Mouse (Mus musculus) cortical plate, adult 2 months (tissue): Measurements from ENCODE around the gene Lgr4. TPM values are rescaled to one million over a fixed set of nuclear protein-coding genes. Genes with fewer than 3 reads are reported as not detected.

Experiments used
- H3K27ac ChIP-seq: fragments of 200-500 bp; 2 replicates; pipeline ENCODE4 v1.5.1; 2012; ENCODE audit warnings: low read length, control low read depth, inconsistent platforms; ENCODE audit not compliant: insufficient read depth
- H3K4me1 ChIP-seq: fragments of 200-500 bp; 2 replicates; pipeline ENCODE4 v1.6.1; 2011; ENCODE audit warnings: low read length; ENCODE audit not compliant: control insufficient read depth, insufficient read depth
- H3K4me3 ChIP-seq: fragments of 200-500 bp; 2 replicates; pipeline ENCODE4 v1.5.1; 2011; ENCODE audit warnings: mild to moderate bottlenecking, low read length, control low read depth; ENCODE audit not compliant: insufficient read depth
- CTCF ChIP-seq: fragments of 200-500 bp; IDR thresholded peaks from 2 replicates; pipeline ENCODE4 v1.5.1; 2011; ENCODE audit warnings: mild to moderate bottlenecking, control low read depth, low read length; ENCODE audit not compliant: insufficient read depth; ENCODE audit errors: extremely low read depth
- POLR2A ChIP-seq: fragments of 200-500 bp; IDR thresholded peaks from 2 replicates; pipeline ENCODE4 v1.6.1; 2011; ENCODE audit warnings: mild to moderate bottlenecking, low read length, control low read depth; ENCODE audit not compliant: insufficient read depth; ENCODE audit errors: extremely low read depth
- polyA plus RNA-seq: library from polyadenylated mRNA; depleted of rRNA; stranded (reverse); fragments of >200 nt; gene quantifications from 2 replicates; pipeline ENCODE4 v1.2.3, GENCODE M21; 2012

The Lgr4 gene
- polyA plus RNA-seq, 1 experiment: 15.4 TPM

DNA sequence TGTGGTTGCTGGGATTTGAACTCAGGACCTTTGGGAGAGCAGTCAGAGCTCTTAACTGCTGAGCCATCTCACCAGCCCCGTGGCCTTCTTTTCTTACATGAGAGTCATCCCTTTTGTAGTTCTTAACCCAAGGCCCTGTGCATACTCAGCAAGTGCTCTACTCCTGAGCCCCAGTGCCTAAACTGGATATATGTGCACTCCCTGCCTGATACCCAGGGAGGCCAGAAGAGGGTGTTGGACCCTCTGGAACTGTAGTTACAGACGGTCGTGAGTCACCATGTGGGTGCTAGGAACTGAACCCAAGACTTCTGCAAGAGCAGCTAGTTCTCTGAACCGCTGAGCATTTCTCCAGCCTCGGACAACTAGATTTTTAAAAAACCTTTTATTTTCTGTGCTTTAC lies 12.9 kb downstream of the Lgr4 start:
- Histone ChIP-seq H3K4me1 (no peaks in the 10 kb centered on the region), H3K4me3 (no peak overlapping the region), H3K27ac (no peak overlapping the region)
- TF ChIP-seq CTCF (no peak), POLR2A (no peak)

DNA sequence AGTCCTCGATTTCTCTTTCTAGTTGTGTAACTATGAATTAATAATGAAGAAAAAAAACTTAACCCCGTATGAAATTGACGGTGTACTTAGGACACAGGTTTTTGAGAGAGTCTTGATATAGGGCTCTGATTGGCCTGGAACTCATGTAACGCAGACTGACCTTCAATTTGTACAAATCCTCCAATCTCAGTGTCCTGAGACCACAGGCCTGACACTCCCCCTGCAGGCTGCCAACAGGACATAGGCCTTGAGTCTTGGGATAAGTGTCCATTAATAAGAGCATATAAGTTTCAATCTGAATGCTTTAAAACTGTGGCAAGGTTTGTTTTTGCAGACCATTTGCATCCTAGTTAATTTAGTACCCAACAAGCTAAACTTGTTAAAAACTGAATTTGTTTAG lies 13.3 kb downstream of the Lgr4 start:
- Histone ChIP-seq H3K27ac (no peak overlapping the region), H3K4me1 (no peaks in the 10 kb centered on the region), H3K4me3 (no peak overlapping the region)
- TF ChIP-seq CTCF: no peak
- TF ChIP-seq POLR2A: no peak

- H3K4me3 ChIP-seq: no peak overlapping the region
- H3K27ac ChIP-seq: no peak overlapping the region
- TF ChIP-seq POLR2A (no peak), CTCF (no peak)
- no peaks in the 10 kb centered on the region for H3K4me1 ChIP-seq
Observed at GRCm38 (mm10) chr2:109931978-109932780, 14.7 kb downstream of the Lgr4 start.

DNA sequence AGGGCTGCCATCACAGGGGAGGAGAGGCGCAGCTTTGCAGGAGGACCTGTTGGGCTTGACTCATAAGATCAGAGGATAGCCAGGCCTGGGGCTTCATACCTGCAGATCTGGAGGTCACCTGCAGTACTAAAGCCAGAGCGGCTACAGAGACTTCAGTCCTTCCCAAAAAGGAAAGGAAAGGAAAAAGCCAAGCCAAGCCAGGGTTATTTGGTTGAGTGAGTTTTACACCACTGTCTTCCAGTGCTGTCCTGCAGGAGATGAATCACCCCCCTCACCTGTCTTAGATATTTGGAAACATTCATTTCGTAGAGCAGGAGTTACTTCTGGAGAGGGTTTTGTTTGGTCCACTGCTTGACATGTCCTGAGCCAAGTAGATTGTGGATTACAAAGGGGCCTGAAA lies 15.7 kb downstream of the Lgr4 start:
- Histone ChIP-seq H3K4me3 (no peak overlapping the region), H3K4me1 (no peaks in the 10 kb centered on the region), H3K27ac (no peak overlapping the region)
- TF ChIP-seq CTCF: no peak

- Histone ChIP-seq H3K4me3 (no peak overlapping the region), H3K27ac (no peak overlapping the region), H3K4me1 (no peaks in the 10 kb centered on the region)
- TF ChIP-seq CTCF (no peak), POLR2A (no peak)
Observed at GRCm38 (mm10) chr2:109934086-109934485, 16.6 kb downstream of the Lgr4 start.

GRCm38 (mm10) chr2:109935194-109935593 lies 17.7 kb downstream of the Lgr4 start:
- no peaks in the 10 kb centered on the region for H3K4me1 ChIP-seq

DNA sequence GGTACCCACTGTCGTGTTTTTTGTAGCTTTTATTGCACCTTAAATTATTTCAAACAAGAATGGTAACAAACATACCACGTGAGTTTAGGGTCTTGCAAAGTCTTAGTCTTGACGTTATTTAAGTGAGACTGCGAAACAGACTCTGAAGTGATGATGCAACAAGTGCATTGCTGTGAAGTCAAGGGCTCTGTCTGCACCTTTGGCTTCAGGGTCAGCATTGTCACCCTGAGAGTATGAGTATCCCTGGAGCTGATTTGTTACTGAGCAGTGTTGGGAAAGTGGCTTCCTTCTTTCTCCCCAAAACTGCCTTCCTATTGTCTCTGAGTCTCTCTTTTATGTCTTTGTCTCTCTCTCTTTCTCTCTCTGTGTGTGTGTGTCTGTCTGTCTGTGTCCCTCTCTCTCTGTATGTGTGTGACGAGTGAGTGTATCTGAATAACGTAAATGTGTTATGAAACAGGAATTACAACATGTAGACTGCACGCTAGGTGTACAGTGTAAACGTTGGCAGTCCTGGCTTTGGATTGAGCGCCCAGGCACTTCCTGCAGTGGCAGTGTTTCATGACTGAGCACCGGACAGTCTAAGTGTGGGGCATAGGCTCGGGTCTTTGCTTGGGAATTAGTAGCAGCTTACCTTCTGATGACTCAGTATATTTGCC lies 18.4 kb downstream of the Lgr4 start:
- Histone ChIP-seq H3K4me3 (no peak overlapping the region), H3K4me1 (no peaks in the 10 kb centered on the region), H3K27ac (no peak overlapping the region)
- TF ChIP-seq POLR2A: no peak
- no peak for TF ChIP-seq CTCF

More at GRCm38 (mm10) chr2:109935194-109935593, 17.7 kb downstream of the Lgr4 start:
- TF ChIP-seq CTCF: no peak
- no peak overlapping the region for H3K4me3 ChIP-seq
- H3K27ac ChIP-seq: no peak overlapping the region

- H3K27ac ChIP-seq: no peak overlapping the region
- TF ChIP-seq CTCF (no peak), POLR2A (no peak)
- H3K4me1 ChIP-seq: no peaks in the 10 kb centered on the region
- no peak overlapping the region for H3K4me3 ChIP-seq
Observed at GRCm38 (mm10) chr2:109936410-109936755, 18.9 kb downstream of the Lgr4 start.

DNA sequence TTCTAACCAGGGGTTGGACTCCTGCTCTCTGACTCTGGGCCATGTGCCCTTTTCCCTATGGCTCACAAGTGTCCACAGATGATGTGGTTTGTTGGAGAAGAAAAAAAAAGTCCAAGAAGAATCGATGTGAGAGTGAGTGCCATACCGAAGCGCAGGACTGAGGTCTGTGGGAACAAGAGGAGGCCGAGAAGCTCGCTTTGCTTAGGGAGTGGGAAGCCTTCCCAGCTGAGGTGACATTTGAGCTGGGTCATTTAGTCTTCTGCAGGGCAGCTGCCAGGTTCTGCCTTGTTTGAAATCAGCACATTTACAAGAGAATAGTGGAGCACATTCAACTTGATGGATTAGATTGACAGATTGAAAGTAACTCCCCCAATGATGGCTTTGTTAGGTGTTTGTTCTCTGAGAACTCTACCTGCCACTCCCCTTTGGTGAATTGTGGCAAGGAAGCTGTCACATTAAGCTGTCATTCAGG lies 24.6 kb downstream of the Lgr4 start:
- Histone ChIP-seq H3K4me1 (no peaks in the 10 kb centered on the region), H3K27ac (no peak overlapping the region), H3K4me3 (no peak overlapping the region)
- no peak for TF ChIP-seq CTCF

DNA sequence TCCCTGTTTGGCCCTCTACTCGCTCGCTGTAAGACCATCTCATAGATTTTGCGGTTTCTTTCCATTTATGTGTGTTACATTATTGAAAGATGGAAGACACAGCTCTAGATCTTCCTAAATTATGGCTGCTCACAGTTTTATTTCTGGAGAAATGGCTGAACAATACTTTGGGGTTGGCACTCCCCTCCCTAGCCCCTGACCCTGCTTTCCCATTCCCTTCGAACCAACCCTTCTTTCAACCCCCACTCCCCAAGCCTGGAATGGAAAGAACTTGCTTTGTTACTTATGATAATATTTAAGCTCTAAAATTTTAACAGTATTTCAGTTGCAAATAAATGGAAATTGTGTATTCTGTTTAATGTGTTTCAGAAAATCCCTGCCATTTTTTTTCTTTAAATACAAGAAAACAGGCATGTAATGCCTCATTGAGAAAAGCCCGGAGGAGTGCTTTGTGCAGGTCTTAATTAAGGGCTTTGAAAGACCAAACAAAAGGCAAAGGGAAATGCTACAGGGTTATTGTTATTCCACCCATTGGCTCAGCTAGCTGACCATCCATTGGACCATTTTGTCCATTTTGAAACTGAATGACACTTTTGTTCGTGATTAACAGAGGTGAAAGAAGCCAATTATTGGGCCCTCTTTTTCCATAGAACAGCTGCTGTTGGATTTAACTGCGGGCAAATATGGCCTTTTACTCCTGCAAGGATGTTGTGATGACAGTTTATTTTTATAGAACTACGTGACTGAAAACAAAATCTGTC lies 25.5 kb downstream of the Lgr4 start:
- Histone ChIP-seq H3K4me1 (no peaks in the 10 kb centered on the region), H3K4me3 (no peak overlapping the region), H3K27ac (no peak overlapping the region)
- TF ChIP-seq CTCF (no peak), POLR2A (no peak)
